Mouse (Mus musculus): Measurements from ENCODE around the gene Krt83.
"Not testable (repeated sequence)": the region's sequence is repeated elsewhere in the genome, so short reads cannot be mapped to it uniquely, and the experiment has no call there.

The Krt83 gene

GRCm38 (mm10) chr15:101491431-101491830 is at the start of gene Krt83:
TSS of gene Krt83 (minus strand) at chr15:101491512.
- no peak for DNase-seq (ENCODE audit: low spot score in 2 of 2)

DNA sequence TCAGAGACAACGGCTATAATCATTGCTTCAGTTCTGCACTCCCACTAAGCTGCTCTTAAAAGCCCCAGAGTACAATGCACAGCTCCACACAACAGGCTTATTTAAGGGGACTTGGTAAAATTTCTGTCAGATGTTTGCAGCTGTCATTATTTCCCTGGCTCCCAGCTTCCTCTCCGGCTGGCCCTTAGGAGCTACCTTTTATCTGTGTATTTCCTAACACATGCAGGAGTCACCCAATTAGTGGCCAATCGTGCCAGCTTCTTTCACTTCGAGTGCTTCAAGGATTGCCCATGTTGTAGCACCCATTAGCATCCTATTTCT is 47.2 kb upstream of the Krt83 start:
- DNase-seq (ENCODE audit: low spot score in 2 of 2) = no peak

DNA sequence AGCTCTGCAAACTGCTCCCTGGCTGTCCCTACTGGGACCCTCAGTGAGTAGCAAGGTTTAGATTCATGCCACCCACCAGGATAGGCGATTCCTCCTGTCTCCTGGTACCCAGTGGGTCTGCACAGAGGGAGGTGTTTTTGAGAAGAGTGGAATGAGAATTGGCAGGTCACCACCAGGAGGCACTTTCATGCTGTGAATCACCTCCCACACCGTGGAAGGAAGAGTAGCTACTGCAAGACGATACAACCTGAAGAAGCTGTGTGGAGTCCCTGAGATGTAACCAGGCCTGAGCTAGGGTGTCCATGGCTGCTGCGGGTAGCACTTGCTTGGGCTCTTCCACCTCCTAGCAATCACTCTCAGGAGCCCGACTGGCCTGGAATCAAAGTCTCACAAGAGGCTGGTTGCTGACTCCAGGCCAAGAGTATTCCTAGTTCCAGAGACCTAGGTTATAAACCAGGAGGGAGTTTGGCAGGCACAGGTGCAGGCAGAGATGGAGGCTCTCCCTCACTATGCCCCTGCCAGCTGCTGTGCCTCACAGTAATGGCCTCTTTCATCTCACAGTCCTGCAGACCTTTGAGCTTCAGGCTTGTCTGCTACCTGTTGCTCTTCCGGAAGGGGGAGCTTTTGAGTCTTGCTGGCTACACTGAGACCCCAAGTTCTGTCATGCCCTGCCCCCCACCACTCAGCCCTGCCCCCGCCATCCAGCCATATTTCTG is 46.7 kb upstream of the Krt83 start:
- no peak for DNase-seq (ENCODE audit: low spot score in 2 of 2)

DNA sequence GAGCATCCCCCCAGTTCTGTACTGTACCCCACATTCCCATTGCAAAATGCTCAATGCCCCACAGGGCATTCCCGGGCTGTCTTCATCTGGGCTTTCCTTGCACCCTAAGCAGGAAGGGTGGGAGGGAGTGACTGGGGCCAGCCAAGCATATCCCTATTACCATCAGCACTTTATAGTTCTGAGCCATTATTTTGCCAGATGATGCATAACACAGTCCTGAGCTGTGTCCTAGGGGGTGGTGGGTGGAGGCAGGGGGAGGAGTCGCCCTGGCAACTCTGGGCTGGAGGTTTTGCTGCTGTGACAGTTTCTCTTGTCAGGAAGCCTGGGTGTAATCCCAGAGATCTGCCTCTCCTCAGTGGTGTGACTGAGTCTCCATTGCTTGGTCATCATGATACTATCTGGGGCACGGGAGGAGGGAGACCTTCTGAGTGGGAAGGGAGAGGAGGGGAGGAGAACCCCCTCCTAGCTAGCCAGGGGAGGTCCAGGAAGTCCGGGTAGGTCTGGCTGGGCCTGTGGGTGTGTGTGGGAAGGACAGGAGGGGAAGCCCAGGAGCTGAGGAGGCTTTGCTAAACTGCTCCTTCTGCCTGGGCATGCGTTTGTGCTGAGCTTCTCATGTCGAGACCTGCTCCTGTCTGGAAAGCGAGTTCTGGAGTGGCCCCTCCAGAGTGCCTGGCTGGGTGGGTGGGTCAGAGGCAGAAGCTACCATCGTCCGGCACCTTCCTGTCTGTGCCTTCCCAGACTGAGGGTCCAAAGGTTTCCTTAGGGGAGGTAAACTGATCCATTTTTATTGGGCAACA is 44.9 kb upstream of the Krt83 start:
- no peak for DNase-seq (ENCODE audit: low spot score in 2 of 2)

DNA sequence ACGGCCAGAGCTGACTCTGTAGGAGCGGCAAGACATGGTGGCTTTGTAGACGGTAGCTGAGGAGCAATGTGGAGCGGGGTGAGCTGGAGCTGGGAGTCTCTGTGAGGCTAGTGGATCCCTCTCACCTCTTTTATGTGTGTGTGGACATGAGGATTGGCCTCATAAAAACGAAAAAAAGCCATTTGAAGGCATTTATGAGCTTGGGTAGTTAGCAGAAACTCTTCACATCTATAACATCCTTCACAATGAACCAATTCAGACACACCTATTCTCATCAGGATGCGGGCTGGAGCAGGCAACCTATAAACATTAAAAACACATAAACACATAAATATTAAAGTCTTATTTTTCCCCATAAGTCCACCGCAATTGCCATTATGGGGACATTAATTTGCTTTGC is 41.4 kb upstream of the Krt83 start, which contains the start of gene Krt84:
Gene Krt84, minus strand, starts transcription at position 101 of the 400 bp plus-strand sequence.
- no peak for DNase-seq (ENCODE audit: low spot score in 2 of 2)

DNA sequence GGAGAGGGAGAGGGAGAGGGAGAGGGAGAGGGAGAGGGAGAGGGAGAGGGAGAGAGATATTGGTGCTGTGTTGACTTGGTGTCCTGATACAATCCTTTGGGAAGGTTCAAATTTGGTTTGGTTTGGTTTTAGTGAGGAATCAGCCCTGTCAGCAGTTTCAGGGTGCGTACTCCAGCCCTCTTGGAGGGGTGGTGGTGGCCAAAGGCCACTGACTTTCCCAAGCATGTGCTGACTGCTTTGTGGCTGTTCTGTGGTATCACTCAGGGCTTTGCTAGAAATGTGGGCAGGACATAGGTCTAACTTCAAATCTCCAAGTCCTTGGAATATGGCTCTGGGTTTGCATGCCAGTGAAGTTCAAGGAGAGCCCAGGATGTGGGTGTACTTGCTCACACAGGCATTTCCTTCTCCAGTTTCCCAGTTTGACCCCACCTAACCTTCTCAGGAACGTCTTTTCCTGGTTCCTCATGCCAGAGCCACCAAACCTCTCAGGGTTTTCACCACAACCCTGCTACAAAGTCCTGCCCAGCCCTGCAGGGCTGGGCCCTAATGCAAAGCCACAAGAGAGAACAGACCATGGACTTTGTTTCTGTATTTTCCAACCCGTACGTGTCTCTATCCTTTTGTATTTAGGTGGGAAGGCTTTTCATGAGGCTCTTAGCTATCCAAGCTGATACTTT is 31.4 kb upstream of the Krt83 start:
- no peak for DNase-seq (ENCODE audit: low spot score in 2 of 2)

DNA sequence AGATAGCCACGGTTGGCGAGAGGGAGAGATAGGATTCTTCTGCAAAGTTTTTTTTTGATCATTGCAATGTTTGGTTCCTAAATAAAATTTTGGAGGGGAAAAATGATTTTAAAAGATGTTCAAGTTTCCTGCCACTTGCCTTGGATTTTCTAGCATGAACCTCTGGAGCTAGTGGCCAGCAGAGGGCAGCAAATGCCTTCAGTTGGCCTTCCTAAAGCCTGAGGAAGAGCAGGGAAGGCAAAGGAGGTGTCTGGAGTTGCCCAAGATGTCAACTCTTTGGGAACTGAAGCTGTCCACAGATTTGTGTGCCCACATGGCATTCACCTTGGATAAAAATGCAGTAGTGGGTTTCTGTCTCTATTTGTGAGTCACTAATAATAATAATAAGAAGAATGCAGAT is 28.5 kb upstream of the Krt83 start:
- peak in 1 of 2 experiments; percentile 26 for DNase-seq (ENCODE audit: low spot score in 2 of 2)

DNA sequence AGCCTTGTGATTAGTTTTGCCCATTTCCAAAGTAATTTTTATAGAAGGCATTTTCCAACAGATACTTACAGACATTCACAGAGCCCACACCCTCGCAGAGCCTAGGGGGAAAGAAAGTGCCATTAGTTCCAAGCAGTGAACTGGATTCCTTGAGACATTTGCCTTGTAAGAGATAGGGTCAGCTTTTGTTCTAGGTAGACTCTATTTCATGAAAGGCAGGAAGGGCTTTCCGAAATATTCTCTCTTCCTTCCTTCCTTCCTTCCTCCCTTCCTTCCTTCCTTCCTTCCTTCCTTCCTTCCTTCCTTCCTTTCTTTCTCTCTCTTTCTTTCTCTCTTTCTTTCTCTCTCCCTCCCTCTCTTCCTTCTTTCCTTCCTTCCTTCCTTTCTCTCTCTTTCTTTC is 25.8 kb upstream of the Krt83 start, which contains the start of gene Gm49425:
Gene Gm49425, minus strand, starts transcription at position 101 of the 400 bp plus-strand sequence.
- DNase-seq (ENCODE audit: low spot score in 2 of 2) = not testable (repeated sequence)

GRCm38 (mm10) chr15:101508247-101508646 is 16.9 kb upstream of the Krt83 start:
- no peak for DNase-seq (ENCODE audit: low spot score in 2 of 2)

- DNase-seq (ENCODE audit: low spot score in 2 of 2) = no peak
Observed at GRCm38 (mm10) chr15:101506896-101507758, 15.8 kb upstream of the Krt83 start.

DNA sequence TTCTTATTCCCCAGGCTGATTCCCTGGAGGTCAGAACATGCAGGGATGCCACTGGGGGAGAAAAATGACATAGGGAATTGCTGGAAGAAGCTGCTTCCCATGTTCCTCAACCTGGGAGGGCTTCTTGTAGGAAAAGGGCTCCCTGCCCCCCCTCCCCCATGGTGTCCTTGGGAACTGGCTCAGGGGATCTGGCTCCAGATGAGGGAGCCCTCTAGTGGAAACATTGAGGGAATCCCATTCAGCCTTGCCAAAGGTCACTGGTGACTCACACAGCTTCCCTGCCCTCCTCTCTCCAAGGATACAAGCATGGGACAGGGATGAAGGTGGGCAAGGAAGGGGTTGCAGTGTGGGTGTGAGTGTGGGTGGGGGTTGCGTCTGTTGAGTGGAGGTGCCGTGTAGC is 5.9 kb upstream of the Krt83 start:
- DNase-seq (ENCODE audit: low spot score in 2 of 2) = no peak

DNA sequence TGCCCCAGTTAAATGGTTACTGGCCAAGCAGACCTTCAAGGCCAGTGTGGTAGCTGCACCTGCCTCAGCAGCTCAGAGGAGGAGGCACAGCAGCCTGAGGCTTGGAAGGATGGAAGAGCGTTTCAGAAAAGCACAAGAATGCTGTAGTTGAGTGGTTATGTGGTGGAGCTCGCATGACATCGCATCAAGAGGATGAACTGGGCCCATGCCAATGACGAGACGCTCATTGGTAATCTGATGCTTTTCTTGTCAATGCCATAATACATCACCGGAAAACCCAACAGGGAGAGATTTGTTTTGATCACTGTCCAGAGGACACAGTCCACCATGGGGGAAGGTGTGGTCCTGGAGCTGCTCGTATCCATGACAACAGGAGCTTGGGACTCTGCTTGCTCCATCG is 4.0 kb upstream of the Krt83 start:
- no peak for DNase-seq (ENCODE audit: low spot score in 2 of 2)

DNA sequence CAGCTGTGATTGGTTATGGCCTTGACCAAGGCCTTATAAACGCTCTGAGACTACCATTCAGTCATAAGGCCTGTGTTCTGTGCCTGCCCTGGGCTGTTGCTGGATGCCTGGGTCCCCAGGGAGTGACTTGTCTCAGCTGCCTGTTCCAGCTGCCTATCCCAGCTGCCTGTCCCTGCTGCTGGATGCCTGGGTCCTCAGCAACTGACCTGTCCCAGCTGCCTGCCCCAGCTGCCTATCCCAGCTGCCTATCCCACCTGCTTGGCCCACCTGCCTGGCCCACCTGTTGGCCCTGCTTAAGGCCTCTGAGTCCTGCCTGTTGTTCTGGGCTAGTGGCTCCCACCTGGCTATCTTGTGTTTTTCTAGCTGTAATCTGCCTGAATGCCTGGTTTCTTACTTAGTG is 2.9 kb upstream of the Krt83 start:
- no peak for DNase-seq (ENCODE audit: low spot score in 2 of 2)

DNA sequence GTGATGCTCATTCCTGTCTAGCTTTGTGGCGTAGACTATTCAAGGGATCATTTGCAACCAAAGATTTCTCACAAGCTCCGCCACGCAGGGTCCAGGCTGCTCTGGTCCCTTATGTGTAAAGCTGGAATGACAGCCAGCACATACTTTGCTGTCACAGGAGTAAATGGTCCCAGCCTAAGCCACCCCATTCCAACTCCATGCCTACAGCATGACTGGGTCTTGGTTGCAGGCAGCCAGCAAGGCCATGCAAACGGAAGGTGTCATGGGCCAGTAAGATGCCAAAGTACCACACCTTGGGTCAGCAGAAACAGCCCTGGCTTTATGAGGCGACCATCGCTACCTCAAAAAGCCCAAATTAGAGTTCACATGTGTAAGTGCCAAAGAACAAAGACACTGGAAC is 2.4 kb upstream of the Krt83 start:
- DNase-seq (ENCODE audit: low spot score in 2 of 2) = no peak

- DNase-seq (ENCODE audit: low spot score in 2 of 2) = no peak
Observed at GRCm38 (mm10) chr15:101492718-101493117, 1.4 kb upstream of the Krt83 start.

- no peak for DNase-seq (ENCODE audit: low spot score in 2 of 2)
Observed at GRCm38 (mm10) chr15:101485911-101486635, 5.2 kb downstream of the Krt83 start.

GRCm38 (mm10) chr15:101484939-101485338 is 6.4 kb downstream of the Krt83 start:
- DNase-seq (ENCODE audit: low spot score in 2 of 2) = no peak

GRCm38 (mm10) chr15:101483646-101484045 is 7.7 kb downstream of the Krt83 start:
- DNase-seq (ENCODE audit: low spot score in 2 of 2) = no peak

GRCm38 (mm10) chr15:101482056-101482455 is 9.3 kb downstream of the Krt83 start:
- DNase-seq (ENCODE audit: low spot score in 2 of 2) = no peak

- DNase-seq (ENCODE audit: low spot score in 2 of 2) = no peak
Observed at GRCm38 (mm10) chr15:101479666-101480060, 11.6 kb downstream of the Krt83 start.
